Mouse (Mus musculus) left cerebral cortex, adult 2 months (tissue): ENCODE results near the gene Nf1. TPM values are rescaled to one million over a fixed set of nuclear protein-coding genes. Genes with fewer than 3 reads are reported as not detected.

Experiments
- DNase-seq, 2 experiments: peaks; one replicate each; pipeline ENCODE4 v3.0.0; 2021 to 2022; ENCODE audit warnings: low spot score in 2 of 2, mixed read lengths in 1 of 2; ENCODE audit errors: extremely low spot score in 1 of 2
- H3K27ac ChIP-seq: fragments of 200-600 bp; 2 replicates; pipeline ENCODE4 v1.8.1; 2022
- H3K4me3 ChIP-seq: fragments of 200-600 bp; 2 replicates; pipeline ENCODE4 v1.8.1; 2022
- CTCF ChIP-seq: fragments of 200-600 bp; IDR thresholded peaks from 2 replicates; pipeline ENCODE4 v1.8.1; 2022; ENCODE audit warnings: antibody characterized with exemption, mild to moderate bottlenecking, moderate library complexity
- intact Hi-C: fragments of 180-260 bp; cut with DNase I; formaldehyde crosslinking; loops from one replicate; pipeline ENCODE4 v1.15.1; 2025
- total RNA-seq, 2 experiments: library from RNA; stranded (reverse); gene quantifications; 2 replicates each; pipeline ENCODE4 v1.2.3; 2021

Gene Nf1
- total RNA-seq, 2 experiments from 2014 or later, result 129 to 131 TPM

- DNase-seq, result no peak
- Histone ChIP-seq H3K4me3 (no peak overlapping the region), H3K27ac (peak overlapping the region; percentile 16; the same call in 1 of the 2 replicates)
- TF ChIP-seq CTCF, result no peak; the same call in 1 of the 2 replicates
- intact Hi-C loops, result no loop called here
Observed at GRCm38 (mm10) chr11:79521930-79522329, 182.4 kb downstream of the Nf1 start.

GRCm38 (mm10) chr11:79522944-79523343 is 183.5 kb downstream of the Nf1 start:
- H3K27ac ChIP-seq, result no peak overlapping the region
- intact Hi-C loops, result no loop called here
- no peak overlapping the region for H3K4me3 ChIP-seq
- TF ChIP-seq CTCF, result no peak
- no peak for DNase-seq

- no peak for TF ChIP-seq CTCF
- intact Hi-C loops, result no loop called here
Observed at GRCm38 (mm10) chr11:79523560-79524309, 184.2 kb downstream of the Nf1 start, which contains the start of gene Evi2b. Gene Evi2b (minus strand): TSS chr11:79523762.

DNA sequence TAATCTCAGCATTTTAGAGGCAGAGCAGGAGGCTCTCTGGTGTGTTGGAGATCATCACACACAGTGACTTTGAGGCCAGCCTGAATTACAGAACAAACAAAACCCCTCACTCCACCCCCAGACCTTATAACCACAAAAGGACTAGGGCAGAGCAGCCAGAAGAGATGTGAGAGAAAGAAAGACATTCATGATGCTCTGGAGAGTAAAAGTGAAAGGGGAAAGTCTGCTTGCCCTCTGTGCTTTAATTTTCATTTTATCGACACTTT is 184.8 kb downstream of the Nf1 start:
- DNase-seq, result no peak
- intact Hi-C loops, result no loop called here
- Histone ChIP-seq H3K4me3 (no peak overlapping the region), H3K27ac (no peak overlapping the region)
- TF ChIP-seq CTCF, result no peak

More at GRCm38 (mm10) chr11:79523560-79524309, 184.2 kb downstream of the Nf1 start, which contains the start of gene Evi2b:
- no peak for DNase-seq
- H3K4me3 ChIP-seq, result no peak within 1 kb of the TSS
- no peak within 1 kb of the TSS for H3K27ac ChIP-seq

DNA sequence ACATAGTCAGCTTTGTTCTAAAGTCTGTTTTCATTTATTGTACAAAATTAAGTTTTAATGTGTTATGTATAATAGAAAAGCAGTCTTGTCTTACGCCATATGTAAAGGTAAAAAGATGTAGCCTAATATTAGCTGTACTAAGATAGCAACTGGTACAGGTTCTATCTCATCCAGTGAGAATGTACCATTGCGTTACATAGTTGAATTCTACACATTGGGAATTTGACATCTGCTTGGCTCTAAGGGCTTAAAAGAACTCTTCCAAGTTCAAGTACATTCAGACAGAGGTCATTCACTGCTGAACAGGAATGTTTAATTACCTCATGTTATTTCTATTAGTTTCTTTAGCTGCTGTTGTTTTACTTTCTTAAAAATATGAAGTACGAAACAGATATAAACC is 187.1 kb downstream of the Nf1 start:
- intact Hi-C loops, result no loop called here

DNA sequence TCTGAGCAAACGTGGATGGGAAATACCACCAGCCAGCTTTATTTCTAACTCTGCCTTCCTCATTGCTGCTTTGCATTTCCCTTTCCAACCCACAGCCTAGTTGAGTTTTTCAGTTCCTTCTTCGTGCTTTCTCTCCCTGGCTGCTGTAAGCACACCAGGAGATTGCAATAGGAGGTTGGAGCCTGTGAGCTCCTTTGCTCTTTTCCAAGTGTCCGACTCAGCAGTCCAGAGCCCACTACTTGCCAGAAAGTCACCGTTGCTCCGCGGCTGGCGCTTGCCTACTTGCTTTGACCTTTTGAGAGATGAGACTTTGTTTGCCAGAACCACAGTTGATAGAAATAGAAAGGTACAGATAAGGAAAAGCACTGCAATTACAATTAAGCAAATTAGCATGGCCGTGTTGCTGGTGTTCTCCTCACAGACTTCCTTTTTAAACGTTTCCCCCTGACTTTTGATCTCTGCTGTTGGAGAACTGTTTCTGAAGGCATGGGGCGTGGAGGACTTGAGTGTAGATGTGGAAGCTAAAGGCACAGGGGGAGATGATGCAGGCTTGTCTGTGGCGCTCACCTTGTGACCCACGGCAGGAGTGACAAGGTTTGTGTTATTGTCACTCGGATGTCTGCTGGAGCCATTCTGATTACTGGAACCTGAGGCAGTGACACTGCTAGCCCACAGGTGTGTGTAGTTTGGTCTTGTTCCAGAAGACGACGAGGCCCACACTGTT is 187.7 kb downstream of the Nf1 start:
- intact Hi-C loops, result no loop called here
- H3K27ac ChIP-seq, result peak overlapping the region; percentile 70
- TF ChIP-seq CTCF, result no peak
- DNase-seq, result no peak
- no peak overlapping the region for H3K4me3 ChIP-seq

More for the DNA sequence above, 187.1 kb downstream of the Nf1 start:
- no peak for DNase-seq
- TF ChIP-seq CTCF, result no peak
- Histone ChIP-seq H3K27ac (peak overlapping the region; percentile 70), H3K4me3 (no peak overlapping the region)

- Histone ChIP-seq H3K4me3 (no peak overlapping the region), H3K27ac (peak overlapping the region; percentile 70)
- intact Hi-C loops, result no loop called here
- no peak for DNase-seq
- TF ChIP-seq CTCF, result no peak
Observed at GRCm38 (mm10) chr11:79527739-79528384, 188.4 kb downstream of the Nf1 start.

DNA sequence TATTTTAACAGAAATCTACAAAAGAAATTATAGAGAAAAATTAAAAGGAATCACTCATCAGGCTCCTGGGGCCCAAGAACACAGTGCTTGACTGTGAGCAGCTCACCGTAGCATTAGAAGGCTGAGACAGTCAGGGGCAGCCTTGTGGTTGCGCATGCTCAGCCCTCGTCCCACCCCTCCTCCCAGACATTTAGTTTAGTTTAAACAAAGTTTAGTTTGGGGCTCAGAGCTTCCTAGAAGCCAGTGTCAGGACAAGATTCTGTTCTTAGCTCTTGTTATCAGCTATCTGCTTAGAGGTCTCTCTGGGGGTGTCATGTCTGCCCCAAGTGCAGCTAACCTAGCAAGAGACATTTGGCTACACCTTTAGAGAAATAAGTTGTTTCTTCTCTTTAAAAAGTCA is 189.1 kb downstream of the Nf1 start:
- no peak for TF ChIP-seq CTCF
- Histone ChIP-seq H3K4me3 (peak overlapping the region; percentile 18; the same call in 1 of the 2 replicates), H3K27ac (no peak overlapping the region)
- intact Hi-C loops, result no loop called here
- DNase-seq, result no peak

GRCm38 (mm10) chr11:79529226-79529625 is 189.7 kb downstream of the Nf1 start:
- DNase-seq, result no peak
- intact Hi-C loops, result no loop called here
- no peak for TF ChIP-seq CTCF
- Histone ChIP-seq H3K27ac (peak overlapping the region; percentile 82; the same call in 1 of the 2 replicates), H3K4me3 (peak overlapping the region; percentile 18; the same call in 1 of the 2 replicates)

- Histone ChIP-seq H3K4me3 (peak overlapping the region; percentile 18; the same call in 1 of the 2 replicates), H3K27ac (peak overlapping the region; percentile 82)
- intact Hi-C loops, result no loop called here
- no peak for DNase-seq
- no peak for TF ChIP-seq CTCF
Observed at GRCm38 (mm10) chr11:79529736-79530135, 190.2 kb downstream of the Nf1 start.

GRCm38 (mm10) chr11:79530333-79530761 is 190.9 kb downstream of the Nf1 start, which contains the start of the genes Evi2 and Evi2a:
Gene Evi2 (minus strand): TSS chr11:79530589.
Gene Evi2a (minus strand): TSS chr11:79530609.
- no peak for DNase-seq
- intact Hi-C loops, result no loop called here
- H3K27ac ChIP-seq, result peak within 1 kb of the TSS; percentile 82
- peak within 1 kb of the TSS; percentile 18; the same call in 1 of the 2 replicates for H3K4me3 ChIP-seq
- TF ChIP-seq CTCF, result no peak

- TF ChIP-seq CTCF, result no peak
- intact Hi-C loops, result no loop called here
- Histone ChIP-seq H3K27ac (peak overlapping the region; percentile 82), H3K4me3 (peak overlapping the region; percentile 18; the same call in 1 of the 2 replicates)
- no peak for DNase-seq
Observed at GRCm38 (mm10) chr11:79530774-79531173, 191.3 kb downstream of the Nf1 start.
